7 mouse cellular contexts compared by ENCODE assay signal in genomic region chr16:85887289-85888051, GRCm38 (mm10). TPM values are rescaled to one million over a fixed set of nuclear protein-coding genes. Genes with fewer than 3 reads are reported as not detected.
DNase-seq lines count a peak whose midpoint lies in the region; ATAC-seq and TF ChIP-seq lines count a peak whose summit lies in the region.

No protein-coding gene starts in this region.

- whole genome bisulfite sequencing in embryonic facial prominence, embryonic 11.5 days: 45% methylated on average over 13 of the region's 13 CpGs
- 36% methylated on average over 13 of the region's 13 CpGs for WGBS in limb, embryonic 14.5 days

- peak; percentile 72 for ATAC-seq in embryonic facial prominence, embryonic 11.5 days (replicated peaks; ENCODE audit: insufficient number of reproducible peaks, low FRiP score, low TSS enrichment, low read depth)
- peak; percentile 88 for ATAC-seq in limb, embryonic 14.5 days (ENCODE audit: low FRiP score, low read depth)
- ATAC-seq in granulocyte monocyte progenitor cell, adult 5-6 weeks (replicated peaks; ENCODE audit: poor library complexity, severe bottlenecking): no peak

- no peak overlapping the region for H3K27ac ChIP-seq in embryonic facial prominence, embryonic 11.5 days (replicated peaks; ENCODE audit: low read depth, low read length)
- no peak overlapping the region for H3K27ac ChIP-seq in limb, embryonic 14.5 days (replicated peaks; ENCODE audit: low read depth, low read length)

- H3K27me3 ChIP-seq in embryonic facial prominence, embryonic 11.5 days (ENCODE audit: control insufficient read depth, insufficient read depth, low read length): no peaks in the 10 kb centered on the region
- no peaks in the 10 kb centered on the region for H3K27me3 ChIP-seq in limb, embryonic 14.5 days (ENCODE audit: control insufficient read depth, insufficient read depth, low read length)

- no peaks in the 10 kb centered on the region for H3K9me3 ChIP-seq in embryonic facial prominence, embryonic 11.5 days (replicated peaks; ENCODE audit: control insufficient read depth, low read length)
- no peaks in the 10 kb centered on the region for H3K9me3 ChIP-seq in limb, embryonic 14.5 days (ENCODE audit: control insufficient read depth, low read length)

- H3K36me3 ChIP-seq in embryonic facial prominence, embryonic 11.5 days (replicated peaks; ENCODE audit: control insufficient read depth, insufficient read depth, low read depth, low read length): no peaks in the 10 kb centered on the region
- 0 out of 2 replicates have a peak, but pooled peaks cover 3% of the 10 kb centered on the region for H3K36me3 ChIP-seq in limb, embryonic 14.5 days (ENCODE audit: control insufficient read depth, insufficient read depth, low read length)

- intact Hi-C loops in gastrocnemius, postnatal 14 days (cut with DNase I; ENCODE audit: low total_unique reads): no loop called here

- no peaks in the 10 kb centered on the region for H3K4me1 ChIP-seq in embryonic facial prominence, embryonic 11.5 days (ENCODE audit: control insufficient read depth, insufficient read depth, low read length)
- H3K4me1 ChIP-seq in limb, embryonic 14.5 days (ENCODE audit: control insufficient read depth, insufficient read depth, low read length): peaks cover 19% of the 10 kb centered on the region

- no peak for TF ChIP-seq POLR2A in brain, embryonic 14.5 days (IDR thresholded peaks at IDR 0.05; ENCODE audit: borderline replicate concordance, extremely low read depth, insufficient read depth, insufficient read length, poor library complexity, severe bottlenecking)
- TF ChIP-seq POLR2A in limb, embryonic 14.5 days (IDR thresholded peaks at IDR 0.05; ENCODE audit: borderline replicate concordance, extremely low read depth, insufficient read depth, insufficient read length): no peak

- H3K9ac ChIP-seq in embryonic facial prominence, embryonic 11.5 days (replicated peaks; ENCODE audit: low read length): no peak overlapping the region
- no peak overlapping the region for H3K9ac ChIP-seq in limb, embryonic 14.5 days (ENCODE audit: low read depth, low read length, severe bottlenecking)

- H3K4me3 ChIP-seq in embryonic facial prominence, embryonic 11.5 days (ENCODE audit: low read depth, low read length): no peak overlapping the region
- no peak overlapping the region for H3K4me3 ChIP-seq in limb, embryonic 14.5 days (replicated peaks; ENCODE audit: low read length)

- DNase-seq in brain, embryonic 14.5 days (ENCODE audit: low read depth): peak; percentile 95
- DNase-seq in embryonic facial prominence, embryonic 11.5 days (ENCODE audit: low spot score): peak; percentile 56
- peak; percentile 18 for DNase-seq in kidney, postnatal 14 days
- peak; percentile 81 for DNase-seq in limb, embryonic 14.5 days (ENCODE audit: low spot score)
- DNase-seq in urinary bladder, postnatal 10 days (ENCODE audit: low spot score): no peak
- no peak for DNase-seq in gastrocnemius, postnatal 14 days

- H3K4me2 ChIP-seq in embryonic facial prominence, embryonic 11.5 days (ENCODE audit: low read depth, low read length): no peak overlapping the region
- H3K4me2 ChIP-seq in limb, embryonic 14.5 days (replicated peaks; ENCODE audit: low read depth, low read length, severe bottlenecking): no peak overlapping the region

- TF ChIP-seq CTCF in brain, embryonic 14.5 days (IDR thresholded peaks at IDR 0.05; ENCODE audit: borderline replicate concordance, extremely low read depth, insufficient read depth, insufficient read length): no peak

RNA-seq across cellular contexts. Expression of gene Adamts5, which starts 14.2 kb away (rescaled TPM):
- 0.93 and 2.0 TPM in 2 replicates for polyA plus RNA-seq in brain, embryonic 14.5 days (2012; rRNA removed)
- 1.6 and 1.7 TPM in 2 replicates for polyA plus RNA-seq in embryonic facial prominence, embryonic 11.5 days (2014; fragmentation: Nextera tagmentation; extraction: Ambion mirVana)
- polyA plus RNA-seq in limb, embryonic 14.5 days (2012; rRNA removed): 5.3 and 5.4 TPM in 2 replicates
- 10.7 and 10.9 TPM in 2 replicates for polyA plus RNA-seq in limb, embryonic 14.5 days (2014; fragmentation: Nextera tagmentation; extraction: Ambion mirVana)
- total RNA-seq in gastrocnemius, postnatal 14 days (2021): 10 to 100 TPM; 10.1 to 10.3 TPM
- total RNA-seq in granulocyte monocyte progenitor cell, adult 5-6 weeks (2014; fragmentation: Nextera tagmentation): not detected in 2 replicates
- total RNA-seq in granulocyte monocyte progenitor cell, adult 5-6 weeks (2017): under 0.01 TPM in 1 of 2 replicates, not detected in the other

Comparison
In these comparisons a context has a peak if more than half of its experiments do, and no peak if none do; other contexts are left out.
1. DNase-seq: peak in brain, embryonic 14.5 days (single experiment), embryonic facial prominence, embryonic 11.5 days (single experiment), kidney, postnatal 14 days (single experiment) and limb, embryonic 14.5 days (single experiment); none in urinary bladder, postnatal 10 days (single experiment) and gastrocnemius, postnatal 14 days (single experiment).